Mouse (Mus musculus): ENCODE results near the gene Hs3st3a1. TPM values are rescaled to one million over a fixed set of nuclear protein-coding genes. Genes with fewer than 3 reads are reported as not detected.

Gene Hs3st3a1
- polyA plus RNA-seq, 1 experiment: 0.01 TPM

- no peak for TF ChIP-seq GATA1 (IDR thresholded peaks at IDR 0.05; ENCODE audit: low read length)
Observed at GRCm38 (mm10) chr11:64448586-64449315, 13.6 kb downstream of the Hs3st3a1 start.

DNA sequence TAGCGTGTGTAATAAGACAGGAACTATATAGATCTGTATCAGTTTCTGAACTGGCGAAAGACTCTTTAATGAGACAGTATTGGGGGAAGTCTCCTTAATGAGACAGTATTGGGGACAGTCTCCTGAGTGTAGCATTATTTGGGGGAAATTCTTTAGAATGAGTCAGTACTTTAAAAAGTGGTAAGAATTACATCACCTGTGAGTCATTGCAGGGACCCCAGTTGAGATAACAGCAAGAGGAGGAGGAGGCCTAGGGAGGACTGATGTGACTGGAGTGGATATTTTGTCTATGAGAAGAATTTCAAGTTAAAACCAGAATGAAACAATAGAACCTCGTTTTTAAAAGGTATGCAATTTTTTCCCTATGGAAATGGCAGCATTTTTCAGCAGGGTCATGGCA is 26.6 kb downstream of the Hs3st3a1 start:
- no peak for TF ChIP-seq GATA1 (IDR thresholded peaks at IDR 0.05; ENCODE audit: low read length)

- no peak for TF ChIP-seq GATA1 (IDR thresholded peaks at IDR 0.05; ENCODE audit: low read length)
Observed at GRCm38 (mm10) chr11:64468737-64469136, 33.6 kb downstream of the Hs3st3a1 start.

GRCm38 (mm10) chr11:64470689-64471088 is 35.6 kb downstream of the Hs3st3a1 start:
- no peak for TF ChIP-seq GATA1 (IDR thresholded peaks at IDR 0.05; ENCODE audit: low read length)

- TF ChIP-seq GATA1 (IDR thresholded peaks at IDR 0.05; ENCODE audit: low read length): no peak
Observed at GRCm38 (mm10) chr11:64473679-64474078, 38.5 kb downstream of the Hs3st3a1 start.

DNA sequence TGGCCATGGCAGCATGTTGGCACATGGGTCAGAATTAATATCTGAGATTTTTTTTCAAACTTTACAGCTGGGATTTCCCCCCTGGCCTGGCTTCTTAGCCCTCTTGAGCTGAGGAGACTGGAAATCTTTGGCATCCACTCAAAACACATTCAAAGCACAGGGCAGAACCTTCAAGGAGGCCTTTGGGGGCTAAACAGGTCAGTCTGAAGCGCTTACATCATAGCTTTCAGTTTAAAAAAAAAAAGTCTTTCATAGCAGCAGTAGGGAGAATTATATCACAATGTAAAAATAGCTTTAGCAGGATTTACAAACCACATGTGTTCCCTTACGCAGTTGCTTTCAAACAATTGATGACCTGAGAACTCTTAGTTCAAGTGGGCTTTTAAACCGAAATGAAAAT is 46.3 kb downstream of the Hs3st3a1 start:
- no peak for TF ChIP-seq GATA1 (IDR thresholded peaks at IDR 0.05; ENCODE audit: low read length)

DNA sequence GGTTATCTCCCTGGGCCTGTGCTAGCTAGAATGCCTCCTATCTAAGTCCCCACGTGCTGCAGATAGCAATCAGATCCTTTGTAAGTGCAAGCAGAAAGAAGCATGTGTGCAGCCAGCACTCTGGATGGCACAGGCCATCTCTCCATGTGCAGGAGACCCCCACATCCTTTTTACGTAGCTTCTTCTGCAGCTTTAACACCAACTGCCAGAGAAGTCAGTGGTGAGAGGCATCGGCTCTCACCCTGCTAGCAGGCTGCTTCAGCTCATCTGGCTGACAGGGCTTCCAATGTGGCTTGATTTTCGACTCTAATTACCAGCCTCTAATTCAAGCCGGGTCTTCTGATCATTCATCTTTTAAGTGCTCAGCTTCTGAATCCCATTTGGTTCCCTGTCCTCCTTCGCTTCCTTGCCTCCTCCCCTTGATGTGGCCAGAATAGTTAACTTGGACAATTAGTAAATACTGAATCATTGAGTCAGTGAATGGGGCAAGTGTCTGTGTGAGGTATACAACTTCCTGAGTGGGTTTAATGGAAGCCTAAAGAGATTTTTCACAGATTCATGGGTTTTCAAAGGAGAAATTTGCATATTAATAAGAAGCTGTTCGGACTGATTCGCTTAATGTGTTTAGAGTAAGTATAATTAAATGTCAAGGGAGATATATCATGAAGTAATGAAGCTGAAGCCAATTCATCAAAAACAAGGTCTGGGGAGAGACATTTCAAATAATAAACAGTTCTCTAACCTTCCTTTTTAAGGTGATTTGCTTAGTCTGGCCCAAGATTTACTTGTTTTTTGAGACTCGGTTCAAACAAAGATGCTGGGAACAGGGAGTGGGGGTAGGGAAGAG is 54.7 kb downstream of the Hs3st3a1 start:
- TF ChIP-seq GATA1 (IDR thresholded peaks at IDR 0.05; ENCODE audit: low read length): no peak

GRCm38 (mm10) chr11:64494448-64494847 is 59.3 kb downstream of the Hs3st3a1 start:
- no peak for TF ChIP-seq GATA1 (IDR thresholded peaks at IDR 0.05; ENCODE audit: low read length)

GRCm38 (mm10) chr11:64495935-64496334 is 60.8 kb downstream of the Hs3st3a1 start:
- TF ChIP-seq GATA1 (IDR thresholded peaks at IDR 0.05; ENCODE audit: low read length): no peak

- TF ChIP-seq GATA1 (IDR thresholded peaks at IDR 0.05; ENCODE audit: low read length): no peak
Observed at GRCm38 (mm10) chr11:64496677-64497076, 61.5 kb downstream of the Hs3st3a1 start.

- no peak for TF ChIP-seq GATA1 (IDR thresholded peaks at IDR 0.05; ENCODE audit: low read length)
Observed at GRCm38 (mm10) chr11:64500536-64501112, 65.5 kb downstream of the Hs3st3a1 start.

GRCm38 (mm10) chr11:64503040-64503439 is 67.9 kb downstream of the Hs3st3a1 start:
- TF ChIP-seq GATA1 (IDR thresholded peaks at IDR 0.05; ENCODE audit: low read length): no peak

GRCm38 (mm10) chr11:64505924-64506323 is 70.8 kb downstream of the Hs3st3a1 start:
- no peak for TF ChIP-seq GATA1 (IDR thresholded peaks at IDR 0.05; ENCODE audit: low read length)

GRCm38 (mm10) chr11:64507024-64507423 is 71.9 kb downstream of the Hs3st3a1 start:
- no peak for TF ChIP-seq GATA1 (IDR thresholded peaks at IDR 0.05; ENCODE audit: low read length)

GRCm38 (mm10) chr11:64509106-64509505 is 74.0 kb downstream of the Hs3st3a1 start:
- peak; percentile 50 for TF ChIP-seq GATA1 (IDR thresholded peaks at IDR 0.05; ENCODE audit: low read length)

GRCm38 (mm10) chr11:64512301-64512700 is 77.2 kb downstream of the Hs3st3a1 start:
- no peak for TF ChIP-seq GATA1 (IDR thresholded peaks at IDR 0.05; ENCODE audit: low read length)
